Mouse (Mus musculus) midbrain, postnatal 0 days (tissue): Measurements from ENCODE around the gene Kdm4b. TPM values are rescaled to one million over a fixed set of nuclear protein-coding genes. Genes with fewer than 3 reads are reported as not detected.

ENCODE experiments used
- ATAC-seq: fragments of 200-750 bp; cut with Nextera tagmentation; 2 replicates; pipeline ENCODE4 v1.8.0; 2017; ENCODE audit warnings: moderate number of reproducible peaks, mild to moderate bottlenecking, moderate TSS enrichment, moderate library complexity; ENCODE audit not compliant: low FRiP score
- DNase-seq: peaks from one replicate; pipeline ENCODE4 v3.0.0-alpha.2; 2015; ENCODE audit warnings: low spot score
- H3K27ac ChIP-seq: fragments of 300-500 bp; sonication (generic); 2 replicates; pipeline ENCODE4 v1.5.1; 2014; ENCODE audit warnings: low read depth, mild to moderate bottlenecking, low read length, mixed read lengths
- H3K27me3 ChIP-seq: fragments of 300-500 bp; sonication (generic); 2 replicates; pipeline ENCODE4 v1.6.1; 2014; ENCODE audit warnings: low read length, control low read depth, mixed read lengths; ENCODE audit not compliant: insufficient read depth
- H3K36me3 ChIP-seq: fragments of 300-500 bp; sonication (generic); 2 replicates; pipeline ENCODE4 v1.6.1; 2014; ENCODE audit warnings: low read length, control low read depth, mixed read lengths; ENCODE audit not compliant: insufficient read depth
- H3K4me1 ChIP-seq: fragments of 300-500 bp; sonication (generic); 2 replicates; pipeline ENCODE4 v1.6.1; 2014; ENCODE audit warnings: mild to moderate bottlenecking, control low read depth, antibody characterized with exemption, low read length, mixed read lengths; ENCODE audit not compliant: insufficient read depth
- H3K4me2 ChIP-seq: fragments of 300-500 bp; sonication (generic); 2 replicates; pipeline ENCODE4 v1.6.1; 2014; ENCODE audit warnings: low read depth, mild to moderate bottlenecking, low read length, mixed read lengths; ENCODE audit not compliant: poor library complexity, severe bottlenecking
- H3K4me3 ChIP-seq: fragments of 300-500 bp; sonication (generic); 2 replicates; pipeline ENCODE4 v1.5.1; 2014; ENCODE audit warnings: low read depth, mild to moderate bottlenecking, low read length, moderate library complexity
- H3K9ac ChIP-seq: fragments of 300-500 bp; sonication (generic); replicated peaks from 2 replicates; pipeline ENCODE4 v1.6.1; 2014; ENCODE audit warnings: mild to moderate bottlenecking, low read length, moderate library complexity, mixed read lengths; ENCODE audit not compliant: poor library complexity, severe bottlenecking
- H3K9me3 ChIP-seq: fragments of 300-500 bp; sonication (generic); 2 replicates; pipeline ENCODE4 v1.6.1; 2016; ENCODE audit warnings: low read length, control low read depth
- CTCF ChIP-seq: IDR thresholded peaks from 2 replicates; pipeline ENCODE4 v1.5.1; 2016; ENCODE audit warnings: antibody characterized with exemption, mild to moderate bottlenecking
- WGBS: fragments of 180-500 bp; shearing (Covaris S2); extraction: QIAGEN DNeasy Blood & Tissue Kit; methylation state at CpG from one replicate; pipeline ENCODE4 v1.1.7; 2014; 5-methylcytosine and 5-hydroxymethylcytosine counted together
- polyA plus RNA-seq: library from polyadenylated mRNA; unstranded; fragments of >200 nt; fragmentation: Nextera tagmentation; extraction: Ambion mirVana; gene quantifications from 2 replicates; pipeline ENCODE4 v1.2.1, GENCODE M21; 2015
- total RNA-seq: library from RNA; depleted of rRNA; stranded (reverse); fragments of >200 nt; gene quantifications from 2 replicates; pipeline ENCODE4 v1.2.3, GENCODE M21; 2014

The Kdm4b gene
- total and polyA plus RNA-seq, 2 experiments from 2014 or later, result 45.6 to 140 TPM

GRCm38 (mm10) chr17:56332987-56333386 lies 7.1 kb downstream of the Kdm4b start:
- H3K9me3 ChIP-seq, result no peaks in the 10 kb centered on the region
- no peak overlapping the region for H3K4me3 ChIP-seq
- H3K27ac ChIP-seq, result no peak overlapping the region
- DNase-seq (peak; percentile 19), ATAC-seq (no peak)
- 45% methylated on average over 8 of the region's 8 CpGs for WGBS
- H3K27me3 ChIP-seq, result no peaks in the 10 kb centered on the region
- TF ChIP-seq CTCF, result peak; percentile 59
- no peak overlapping the region for H3K9ac ChIP-seq
- H3K4me2 ChIP-seq, result no peak overlapping the region
- H3K4me1 ChIP-seq, result peaks cover 8% of the 10 kb centered on the region
- 0 out of 2 replicates have a peak, but pooled peaks cover 2% of the 10 kb centered on the region for H3K36me3 ChIP-seq

GRCm38 (mm10) chr17:56337190-56337589 lies 11.3 kb downstream of the Kdm4b start:
- Histone ChIP-seq H3K36me3 (0 out of 2 replicates have a peak, but pooled peaks cover 2% of the 10 kb centered on the region), H3K9ac (no peak overlapping the region; the same call in 1 of the 2 replicates), H3K27me3 (no peaks in the 10 kb centered on the region), H3K4me3 (no peak overlapping the region), H3K9me3 (no peaks in the 10 kb centered on the region), H3K4me2 (no peak overlapping the region), H3K27ac (no peak overlapping the region), H3K4me1 (no peaks in the 10 kb centered on the region)
- TF ChIP-seq CTCF, result peak; percentile 61
- ATAC-seq (no peak), DNase-seq (peak; percentile 76)
- WGBS, result 57% methylated on average over 4 of the region's 4 CpGs

GRCm38 (mm10) chr17:56337791-56338190 lies 11.9 kb downstream of the Kdm4b start:
- H3K9ac ChIP-seq, result no peak overlapping the region
- no peaks in the 10 kb centered on the region for H3K27me3 ChIP-seq
- H3K4me3 ChIP-seq, result no peak overlapping the region
- TF ChIP-seq CTCF, result peak; percentile 9; the same call in 1 of the 2 replicates
- no peaks in the 10 kb centered on the region for H3K9me3 ChIP-seq
- no peak for DNase-seq
- ATAC-seq, result no peak
- H3K4me1 ChIP-seq, result no peaks in the 10 kb centered on the region
- 0 out of 2 replicates have a peak, but pooled peaks cover 2% of the 10 kb centered on the region for H3K36me3 ChIP-seq
- no peak overlapping the region for H3K4me2 ChIP-seq
- no peak overlapping the region for H3K27ac ChIP-seq
- 95% methylated on average over 6 of the region's 6 CpGs for WGBS

GRCm38 (mm10) chr17:56338909-56339308 lies 13.0 kb downstream of the Kdm4b start:
- ATAC-seq (no peak), DNase-seq (no peak)
- H3K27me3 ChIP-seq, result no peaks in the 10 kb centered on the region
- WGBS, result 56% methylated on average over 4 of the region's 4 CpGs
- TF ChIP-seq CTCF, result peak; percentile 56
- no peak overlapping the region for H3K4me2 ChIP-seq
- no peaks in the 10 kb centered on the region for H3K9me3 ChIP-seq
- H3K27ac ChIP-seq, result no peak overlapping the region
- H3K4me3 ChIP-seq, result no peak overlapping the region
- H3K4me1 ChIP-seq, result no peaks in the 10 kb centered on the region
- 0 out of 2 replicates have a peak, but pooled peaks cover 2% of the 10 kb centered on the region for H3K36me3 ChIP-seq
- no peak overlapping the region for H3K9ac ChIP-seq

- Histone ChIP-seq H3K9me3 (no peaks in the 10 kb centered on the region), H3K36me3 (peaks cover 5% of the 10 kb centered on the region; the same call in 1 of the 2 replicates), H3K27ac (no peak overlapping the region), H3K4me2 (no peak overlapping the region), H3K4me1 (no peaks in the 10 kb centered on the region), H3K4me3 (no peak overlapping the region), H3K27me3 (no peaks in the 10 kb centered on the region), H3K9ac (no peak overlapping the region)
- no peak for TF ChIP-seq CTCF
- ATAC-seq (no peak), DNase-seq (no peak)
Measured at GRCm38 (mm10) chr17:56340717-56341116, 14.9 kb downstream of the Kdm4b start.

GRCm38 (mm10) chr17:56343466-56343865 lies 17.6 kb downstream of the Kdm4b start:
- Histone ChIP-seq H3K27ac (no peak overlapping the region), H3K27me3 (no peaks in the 10 kb centered on the region), H3K36me3 (peaks cover 9% of the 10 kb centered on the region; the same call in 1 of the 2 replicates), H3K4me2 (no peak overlapping the region), H3K4me1 (no peaks in the 10 kb centered on the region), H3K9ac (no peak overlapping the region), H3K4me3 (no peak overlapping the region), H3K9me3 (no peaks in the 10 kb centered on the region)
- TF ChIP-seq CTCF, result no peak
- ATAC-seq (no peak), DNase-seq (no peak)
- 80% methylated on average over 3 of the region's 3 CpGs for WGBS
